In the genomic region with DNA sequence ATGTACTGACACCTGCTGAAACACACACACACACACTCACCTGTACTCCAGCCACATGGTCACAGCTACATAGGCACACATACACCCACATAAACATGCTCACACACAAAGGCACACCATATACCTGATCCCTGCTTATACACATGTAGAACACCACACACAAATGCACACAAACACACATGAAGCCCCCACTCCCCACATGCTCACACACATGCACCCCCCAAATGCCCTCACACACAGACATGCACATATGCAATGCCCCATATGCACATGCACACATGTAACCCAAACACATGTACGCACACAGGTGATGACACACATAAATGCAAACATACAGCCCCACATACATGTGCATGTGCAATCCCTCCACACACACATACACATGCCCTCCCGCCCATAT, we compare ENCODE assay signal across 3 mouse cellular contexts. TPM values are rescaled to one million over a fixed set of nuclear protein-coding genes. Genes with fewer than 3 reads are reported as not detected.
"Had no signal": no experiment of that assay in that cellular context is flagged by ENCODE, and none has a peak within 500 bp of the region (broad histone marks: within the 10 kb centered on the region; RNA-seq: fewer than 3 reads in every experiment).

No protein-coding gene starts in this region.

RNA-seq across cellular contexts. Expression of a gene that starts 19.1 kb away (rescaled TPM):
- total RNA-seq: common myeloid progenitor, adult 5-6 weeks had no signal

RNA-seq across cellular contexts. Expression of a gene that starts 38.1 kb away (rescaled TPM):
- total RNA-seq: forebrain, postnatal 0 days; granulocyte monocyte progenitor cell, adult 5-6 weeks had no signal
